Mouse (Mus musculus) embryo, embryonic 9.5 days (tissue): ENCODE data around the gene Gm10644.
A peak's percentile ranks its signal among the peaks of the same experiment; 100 is the strongest.
"Not testable (repeated sequence)": the region's sequence is repeated elsewhere in the genome, so short reads cannot be mapped to it uniquely, and the experiment has no call there.

Experiments used
- DNase-seq: peaks from one replicate; pipeline ENCODE4 v3.0.0-alpha.2; 2017; ENCODE audit errors: extremely low spot score

Gene Gm10644

DNA sequence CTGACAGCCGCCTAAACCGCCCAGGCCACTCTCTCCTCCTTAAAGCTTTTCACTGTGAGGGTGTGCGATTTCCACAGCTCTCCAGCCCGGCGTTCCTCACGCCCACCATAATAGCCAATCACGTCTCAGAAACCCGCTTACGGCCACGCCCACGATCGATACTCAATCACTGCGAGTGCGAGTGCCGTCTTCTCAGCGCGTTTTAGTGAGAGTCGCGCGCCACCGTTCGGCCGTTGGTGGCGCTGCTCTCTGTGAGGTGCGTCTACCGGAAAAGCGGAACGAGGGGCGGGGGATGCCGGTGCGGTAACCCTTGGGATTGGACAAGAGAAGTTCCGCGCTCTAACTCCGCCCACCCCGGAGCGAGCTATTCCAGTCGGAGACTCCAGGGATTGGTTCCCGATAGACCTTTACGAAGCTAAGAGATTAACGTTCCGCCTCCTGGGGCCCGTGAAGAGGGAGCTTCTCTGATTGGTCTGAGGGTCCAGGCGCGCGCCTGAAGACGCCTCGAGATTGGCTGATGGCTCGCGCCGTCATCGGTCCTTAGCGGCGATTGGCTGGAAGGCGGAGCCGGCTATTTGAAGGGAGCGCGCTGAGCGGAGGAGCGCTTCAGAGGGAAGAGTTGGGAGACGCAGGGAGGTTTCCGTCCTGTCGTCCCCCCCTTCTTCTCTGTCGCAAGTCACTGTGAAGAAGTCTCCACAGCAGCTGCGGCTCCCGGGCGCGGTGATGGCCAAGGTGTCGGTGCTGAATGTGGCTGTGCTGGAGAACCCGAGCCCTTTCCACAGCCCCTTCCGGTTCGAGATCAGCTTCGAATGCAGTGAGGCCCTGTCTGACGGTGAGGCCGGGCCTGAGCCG is at the start of gene Gm10644, which contains the start of gene Asf1b:
Gene Gm10644 (minus strand): TSS at position 100 of the 852 bp plus-strand sequence.
Gene Asf1b (plus strand): TSS at position 402 of the 852 bp plus-strand sequence.
- peak; percentile 99 for DNase-seq

GRCm38 (mm10) chr8:84004533-84005201 is 49.7 kb upstream of the Gm10644 start:
- DNase-seq = peak; percentile 92

- no peak for DNase-seq
Measured at GRCm38 (mm10) chr8:84003612-84004246, 48.7 kb upstream of the Gm10644 start.

DNA sequence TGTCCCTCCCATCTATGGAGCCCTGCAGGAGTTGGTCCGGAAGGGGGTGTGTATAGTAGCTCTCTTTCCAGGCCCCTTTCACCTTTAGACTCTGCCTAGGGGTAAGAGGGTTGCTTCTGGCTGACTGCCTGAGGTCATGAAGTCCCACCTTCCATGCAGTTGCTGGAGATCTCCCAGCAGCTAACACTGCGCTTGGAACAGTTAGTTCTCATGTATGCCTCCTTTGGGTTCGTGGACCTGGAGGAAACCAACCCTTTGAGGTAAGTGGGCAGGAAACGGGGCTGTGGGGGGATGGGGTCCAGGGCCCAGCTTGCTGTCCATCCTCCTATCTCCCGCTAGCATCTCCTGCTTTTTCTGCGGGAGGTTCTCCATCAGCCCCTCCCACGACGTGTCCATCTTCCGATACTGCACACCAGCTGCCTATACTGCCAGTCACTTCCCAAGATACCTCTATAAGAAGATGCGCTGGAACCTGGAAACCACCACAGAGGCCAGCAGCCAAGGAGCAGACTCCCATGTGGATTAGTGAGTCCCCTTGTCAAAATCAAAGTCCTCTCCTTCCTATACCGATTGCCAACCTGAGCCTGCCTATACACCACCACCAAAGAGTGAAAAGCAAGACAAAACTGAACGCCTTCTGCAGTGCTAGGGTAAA is 48.1 kb upstream of the Gm10644 start:
- no peak for DNase-seq

DNA sequence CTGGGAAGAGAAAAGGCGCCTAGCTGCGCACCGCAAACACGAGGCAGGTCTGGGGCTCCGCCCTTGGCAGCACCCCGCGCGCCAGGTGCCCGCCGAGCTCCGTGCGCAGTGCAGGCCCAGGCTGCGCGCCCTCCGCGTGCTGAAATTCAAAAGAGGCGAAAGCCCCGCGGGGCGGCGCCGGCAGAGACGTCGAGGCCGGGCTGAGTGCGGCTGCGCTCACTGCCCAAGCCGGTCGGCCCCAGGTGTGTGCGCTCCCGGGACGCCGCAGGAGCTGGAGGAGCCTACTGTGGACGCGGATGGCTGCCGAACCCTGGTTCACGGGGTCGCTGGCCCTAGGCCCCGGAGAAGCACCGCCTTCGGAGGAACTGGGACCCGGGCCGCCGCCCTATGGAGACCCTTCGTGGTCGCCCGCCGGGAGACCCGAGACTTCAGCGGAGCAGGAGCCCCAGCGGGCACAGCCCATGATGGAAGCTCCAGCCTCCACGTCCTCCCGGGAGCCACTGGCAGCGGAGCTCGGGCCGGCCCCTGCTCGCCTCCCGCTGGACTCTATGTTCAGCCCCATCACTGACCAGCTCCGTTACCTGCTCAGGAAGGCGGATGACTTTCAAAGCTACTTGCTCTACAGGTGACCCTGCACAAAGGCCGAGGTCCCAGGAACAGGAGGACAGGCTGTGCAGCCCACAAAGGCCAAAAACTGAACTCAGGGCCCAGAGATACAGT is 46.4 kb upstream of the Gm10644 start, which contains the start of gene 1700067K01Rik:
Gene 1700067K01Rik (plus strand): TSS at position 222 of the 720 bp plus-strand sequence.
- DNase-seq = no peak

DNA sequence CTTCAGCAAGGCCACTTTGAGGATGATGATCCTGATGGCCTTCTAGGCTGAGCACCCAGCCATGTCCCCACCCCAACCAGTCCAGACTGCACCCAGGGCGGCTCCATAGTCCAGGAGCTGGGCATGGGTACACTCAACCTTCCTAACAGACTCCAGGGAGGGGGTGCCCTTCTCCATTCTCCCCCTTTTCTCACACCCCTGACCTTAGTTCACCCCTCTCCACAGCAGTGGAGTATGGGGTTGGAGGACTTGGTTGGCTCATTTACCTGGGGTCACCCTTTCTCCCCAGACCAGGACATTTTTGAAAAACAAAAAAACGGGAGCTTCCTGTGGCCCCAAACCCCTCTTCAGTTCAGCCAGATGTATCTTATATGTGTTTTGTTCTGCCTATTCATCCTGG is 44.8 kb upstream of the Gm10644 start:
- DNase-seq = no peak

DNA sequence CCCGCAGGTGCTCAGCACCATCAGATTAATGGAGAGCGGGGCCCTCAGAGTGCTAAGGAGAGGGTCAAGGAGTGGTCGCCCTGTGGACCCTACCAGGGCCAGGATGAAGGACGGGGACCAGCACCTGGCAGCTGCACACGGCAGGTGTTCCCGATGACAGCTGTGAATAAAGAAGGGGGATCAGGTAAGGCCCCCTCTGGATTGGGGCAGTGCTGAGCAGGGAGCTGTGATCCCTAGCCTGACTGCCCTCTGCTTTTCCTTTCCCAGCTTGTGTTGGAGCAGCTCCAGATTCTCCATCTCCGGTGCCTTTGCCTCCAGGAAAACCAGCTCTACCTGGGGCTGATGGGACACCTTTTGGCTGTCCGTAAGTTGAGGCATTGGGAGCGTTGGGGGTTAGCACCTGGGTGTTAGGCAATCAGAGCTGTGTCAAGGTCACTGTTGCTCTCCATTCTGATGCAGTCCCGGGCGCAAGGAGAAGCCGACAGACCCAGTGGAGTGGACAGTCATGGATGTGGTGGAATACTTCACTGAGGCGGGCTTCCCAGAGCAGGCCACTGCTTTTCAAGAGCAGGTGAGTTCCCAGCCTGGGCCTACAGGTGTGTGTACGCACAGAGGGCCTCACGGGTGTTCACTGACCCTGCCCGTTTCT is 44.2 kb upstream of the Gm10644 start:
- no peak for DNase-seq

GRCm38 (mm10) chr8:83998231-83999056 is 43.4 kb upstream of the Gm10644 start:
- peak; percentile 72 for DNase-seq

- DNase-seq = peak; percentile 60
Measured at GRCm38 (mm10) chr8:83997511-83998141, 42.6 kb upstream of the Gm10644 start, which contains the start of gene Samd1. Gene Samd1 (plus strand): TSS chr8:83997672.

DNA sequence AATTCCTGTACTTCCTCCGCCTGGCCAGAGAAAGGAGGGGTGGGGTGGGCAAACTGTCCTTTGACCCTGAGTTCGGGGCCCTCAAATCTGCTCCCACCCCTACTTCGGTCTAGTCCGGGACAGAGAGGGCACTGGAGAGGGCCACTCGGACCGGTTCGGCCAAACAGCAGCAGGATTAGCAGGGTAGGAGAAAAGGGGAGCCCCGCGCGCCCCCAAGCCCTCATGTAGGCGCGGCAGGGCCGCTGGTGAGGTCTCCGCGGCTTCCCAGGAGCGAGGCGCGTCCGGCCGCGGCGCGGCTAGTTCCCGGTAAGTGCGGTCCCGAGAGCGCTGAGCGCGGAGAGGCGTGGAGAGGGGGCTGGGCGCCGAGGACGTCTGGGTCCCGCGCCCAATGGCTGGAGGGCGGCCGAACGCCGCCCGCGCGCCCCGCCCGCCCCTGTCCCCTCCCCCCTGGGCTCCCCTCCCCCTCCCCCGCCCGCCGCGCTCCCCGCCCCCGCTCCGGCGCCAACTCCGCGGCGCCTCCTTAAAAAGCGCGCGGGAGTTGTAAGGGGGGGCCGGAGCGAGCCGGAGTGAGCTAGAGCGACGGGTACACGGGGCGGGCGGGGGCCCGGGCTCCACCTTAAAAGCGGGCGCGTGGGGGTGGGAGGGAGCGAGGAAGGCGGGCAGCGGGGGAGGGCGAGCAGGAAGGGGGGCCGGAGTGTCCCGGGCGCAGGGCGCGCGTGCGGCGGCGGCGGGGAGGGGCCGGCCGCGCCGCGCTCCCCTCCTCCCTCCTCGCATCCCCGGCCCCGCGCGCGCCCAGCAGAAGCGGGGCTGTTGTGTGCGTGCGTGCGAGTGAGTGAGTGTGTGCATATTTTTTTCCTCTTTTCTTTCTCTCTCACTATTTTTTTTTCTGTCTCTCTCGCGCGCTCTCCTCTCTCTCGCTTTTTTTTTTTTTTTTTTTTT is 41.8 kb upstream of the Gm10644 start:
- DNase-seq = peak; percentile 90

GRCm38 (mm10) chr8:83995973-83996372 is 41.0 kb upstream of the Gm10644 start:
- no peak for DNase-seq

DNA sequence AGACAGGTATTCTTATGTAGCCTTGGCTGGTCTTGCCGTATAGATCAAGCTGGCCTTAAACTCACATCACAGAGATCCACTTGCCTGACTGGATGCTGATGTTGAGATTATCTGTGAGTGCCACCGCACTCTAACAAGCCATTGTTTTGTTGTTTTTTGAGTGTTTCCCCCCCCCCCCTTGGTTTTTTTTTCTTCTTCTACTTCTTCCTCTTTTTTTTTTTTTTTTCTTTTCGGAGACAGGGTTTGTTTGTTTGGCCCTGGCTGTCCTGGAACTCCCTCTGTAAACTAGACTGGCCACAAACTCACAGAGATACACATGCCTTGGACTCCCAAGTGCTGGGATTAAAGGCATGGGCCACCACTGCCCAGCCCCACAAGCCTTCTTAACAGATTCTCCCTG is 39.0 kb upstream of the Gm10644 start:
- no peak for DNase-seq

DNA sequence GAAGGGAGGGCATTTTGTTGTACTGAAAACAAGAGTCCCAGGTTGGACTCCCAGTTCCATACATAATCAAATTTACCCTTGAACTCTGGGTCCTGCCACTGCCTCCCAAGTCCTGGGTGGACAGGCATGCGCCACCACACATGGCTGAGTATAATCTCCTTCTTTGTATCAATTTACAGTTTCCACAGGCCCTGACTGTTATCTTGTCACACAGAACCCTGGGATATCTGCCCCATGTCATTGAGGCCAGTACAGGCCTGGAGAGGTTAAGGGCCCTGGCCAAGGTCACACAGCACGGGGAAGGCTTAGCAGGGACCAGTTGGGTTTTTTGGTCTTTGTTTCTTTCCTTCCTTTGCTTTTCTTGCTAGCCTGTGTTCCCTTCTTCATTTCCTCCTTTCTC is 37.5 kb upstream of the Gm10644 start:
- DNase-seq = no peak

GRCm38 (mm10) chr8:83990170-83990569 is 35.2 kb upstream of the Gm10644 start:
- DNase-seq = no peak

- no peak for DNase-seq
Measured at GRCm38 (mm10) chr8:83989243-83989642, 34.2 kb upstream of the Gm10644 start.

DNA sequence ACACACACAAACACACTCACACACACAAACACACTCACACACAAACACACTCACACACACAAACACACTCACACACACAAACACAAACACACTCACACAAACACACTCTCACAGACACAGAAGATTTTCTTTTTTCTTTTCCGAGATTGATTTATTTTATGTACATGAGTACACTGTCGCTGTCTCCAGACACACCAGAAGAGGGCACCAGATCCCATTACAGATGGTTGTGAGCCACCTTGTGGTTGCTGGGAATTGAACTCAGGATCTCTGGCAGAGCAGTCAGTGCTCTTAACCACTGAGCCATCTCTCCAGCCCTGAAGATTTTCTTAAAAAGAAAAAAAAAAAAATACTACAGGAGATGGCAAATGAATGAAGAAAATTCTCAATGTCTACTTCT is 28.2 kb upstream of the Gm10644 start:
- DNase-seq = not testable (repeated sequence)

- DNase-seq = no peak
Measured at GRCm38 (mm10) chr8:83982449-83982848, 27.4 kb upstream of the Gm10644 start.

DNA sequence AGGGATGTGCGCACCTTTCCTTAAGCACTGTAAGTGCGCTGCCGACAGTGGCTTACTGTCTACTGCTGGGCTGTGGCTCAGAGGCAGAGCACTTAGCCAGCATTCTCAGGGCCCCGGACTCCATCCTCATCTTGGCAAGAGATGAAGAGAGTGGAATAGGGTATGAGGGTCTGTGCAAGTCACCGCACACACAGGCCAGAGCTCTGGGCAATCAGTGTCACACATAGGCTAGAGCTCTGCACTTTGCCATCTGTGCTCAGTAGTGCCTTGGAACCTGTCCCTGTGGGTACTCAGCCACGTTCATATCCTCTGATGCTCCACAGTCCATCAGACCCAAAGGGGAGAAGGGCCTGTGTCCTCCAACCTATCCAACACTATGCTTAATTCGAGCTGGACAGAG is 26.5 kb upstream of the Gm10644 start:
- DNase-seq = no peak
